In the genomic region with DNA sequence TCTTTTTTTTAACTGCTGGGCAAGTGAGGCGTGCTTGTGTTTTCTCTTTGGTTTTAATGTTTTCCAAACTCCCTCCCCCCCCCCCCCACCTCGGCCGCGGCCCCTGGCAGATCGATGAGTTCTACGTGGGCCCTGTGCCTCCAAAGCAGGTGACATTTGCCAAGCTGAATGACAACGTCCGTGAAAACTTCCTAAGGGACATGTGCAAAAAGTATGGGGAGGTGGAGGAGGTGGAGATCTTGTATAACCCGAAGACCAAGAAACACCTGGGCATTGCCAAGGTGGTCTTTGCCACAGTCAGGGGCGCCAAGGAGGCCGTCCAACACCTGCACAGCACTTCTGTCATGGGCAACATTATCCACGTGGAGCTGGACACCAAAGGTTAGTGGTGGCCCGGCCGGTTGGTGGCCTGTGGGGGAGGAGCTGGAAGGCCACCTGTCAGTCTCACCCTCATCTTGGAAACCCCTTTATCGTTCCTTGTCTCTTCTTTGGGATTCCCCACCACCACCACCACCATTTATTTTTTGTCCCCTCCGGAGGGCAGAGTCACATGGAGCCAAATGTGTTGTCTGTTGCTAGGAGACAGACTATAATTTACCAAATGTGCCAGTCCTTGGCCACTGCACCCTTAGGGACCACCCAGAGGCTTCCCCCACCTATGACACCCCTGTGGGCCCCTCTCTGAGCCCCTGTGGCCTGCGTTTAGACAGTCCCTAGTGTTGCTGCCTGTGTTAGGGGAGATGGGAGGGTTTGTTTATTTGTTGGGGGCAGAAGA, we compare ENCODE assay signal across 8 mouse cellular contexts. TPM values are rescaled to one million over a fixed set of nuclear protein-coding genes. Genes with fewer than 3 reads are reported as not detected.
DNase-seq lines count a peak whose midpoint lies in the region; ATAC-seq and TF ChIP-seq lines count a peak whose summit lies in the region.

No protein-coding gene starts in this region.

- no peaks in the 10 kb centered on the region for H3K9me3 ChIP-seq in embryonic facial prominence, embryonic 12.5 days
- no peaks in the 10 kb centered on the region for H3K9me3 ChIP-seq in hindbrain, embryonic 14.5 days (ENCODE audit: control insufficient read depth, low read length)
- H3K9me3 ChIP-seq in midbrain, embryonic 16.5 days (replicated peaks; ENCODE audit: control insufficient read depth, low read length, poor library complexity, severe bottlenecking): no peaks in the 10 kb centered on the region

- ATAC-seq in embryonic facial prominence, embryonic 12.5 days (ENCODE audit: insufficient number of reproducible peaks, insufficient read depth, low FRiP score, low TSS enrichment): no peak
- no peak for ATAC-seq in hindbrain, embryonic 14.5 days (ENCODE audit: low FRiP score)
- no peak for ATAC-seq in midbrain, embryonic 16.5 days
- no peak for ATAC-seq in erythroid progenitor cell, adult 5-6 weeks (replicated peaks; ENCODE audit: low FRiP score, poor library complexity, severe bottlenecking)

- peak overlapping the region; percentile 100 for H3K9ac ChIP-seq in embryonic facial prominence, embryonic 12.5 days
- peak overlapping the region; percentile 100 for H3K9ac ChIP-seq in hindbrain, embryonic 14.5 days
- peak overlapping the region; percentile 100 for H3K9ac ChIP-seq in midbrain, embryonic 16.5 days (ENCODE audit: low read depth, low read length)

- H3K4me2 ChIP-seq in embryonic facial prominence, embryonic 12.5 days (replicated peaks): peak overlapping the region; percentile 99
- peak overlapping the region; percentile 100 for H3K4me2 ChIP-seq in hindbrain, embryonic 14.5 days (replicated peaks)
- peak overlapping the region; percentile 95 for H3K4me2 ChIP-seq in midbrain, embryonic 16.5 days (ENCODE audit: low read length)

- H3K27ac ChIP-seq in left cerebral cortex, adult 2 months: no peak overlapping the region
- peak overlapping the region; percentile 100 for H3K27ac ChIP-seq in embryonic facial prominence, embryonic 12.5 days
- 0 out of 2 replicates have a peak overlapping the region, but pooled peaks have one; percentile 99 for H3K27ac ChIP-seq in hindbrain, embryonic 14.5 days
- peak overlapping the region; percentile 14; the same call in 1 of the 2 replicates for H3K27ac ChIP-seq in midbrain, embryonic 16.5 days (ENCODE audit: low read length)

- 4% methylated on average over 17 of the region's 17 CpGs for WGBS in embryonic facial prominence, embryonic 12.5 days
- 5% methylated on average over 17 of the region's 17 CpGs for WGBS in hindbrain, embryonic 14.5 days
- 3% methylated on average over 17 of the region's 17 CpGs for WGBS in midbrain, embryonic 16.5 days

- no peak for DNase-seq in left cerebral cortex, adult 2 months (ENCODE audit: extremely low spot score in 1 of 2, low spot score in 2 of 2)
- no peak for DNase-seq in left cerebral cortex, postnatal 4 days
- DNase-seq in hindbrain, embryonic 14.5 days (ENCODE audit: low spot score): no peak
- DNase-seq in gastrocnemius, postnatal 36 days: no peak
- no peak for DNase-seq in gastrocnemius, adult 8-10 months (ENCODE audit: low spot score in 2 of 2)

- peak overlapping the region; percentile 70 for H3K4me3 ChIP-seq in left cerebral cortex, adult 2 months
- peak overlapping the region; percentile 97 for H3K4me3 ChIP-seq in embryonic facial prominence, embryonic 12.5 days
- H3K4me3 ChIP-seq in hindbrain, embryonic 14.5 days (replicated peaks; ENCODE audit: low read length): peak overlapping the region; percentile 91
- peak overlapping the region; percentile 94 for H3K4me3 ChIP-seq in midbrain, embryonic 16.5 days (ENCODE audit: low read depth, low read length)

- H3K27me3 ChIP-seq in embryonic facial prominence, embryonic 12.5 days: no peaks in the 10 kb centered on the region
- H3K27me3 ChIP-seq in hindbrain, embryonic 14.5 days (ENCODE audit: control insufficient read depth, insufficient read depth, low read length): no peaks in the 10 kb centered on the region
- H3K27me3 ChIP-seq in midbrain, embryonic 16.5 days (ENCODE audit: control insufficient read depth, insufficient read depth, low read depth, low read length): no peaks in the 10 kb centered on the region

- H3K4me1 ChIP-seq in embryonic facial prominence, embryonic 12.5 days: peaks cover 42% of the 10 kb centered on the region
- H3K4me1 ChIP-seq in hindbrain, embryonic 14.5 days (replicated peaks; ENCODE audit: control insufficient read depth, insufficient read depth, low read length): peaks cover 25% of the 10 kb centered on the region
- peaks cover 38% of the 10 kb centered on the region for H3K4me1 ChIP-seq in midbrain, embryonic 16.5 days (ENCODE audit: control insufficient read depth, insufficient read depth, low read length)

- intact Hi-C loops in left cerebral cortex, adult 2 months (cut with DNase I): no loop called here
- intact Hi-C loops in left cerebral cortex, postnatal 4 days (cut with DNase I): no loop called here
- intact Hi-C loops in gastrocnemius, postnatal 36 days (cut with DNase I): no loop called here

- no peak for TF ChIP-seq CTCF in left cerebral cortex, adult 2 months (IDR thresholded peaks at IDR 0.05)

- H3K36me3 ChIP-seq in embryonic facial prominence, embryonic 12.5 days: peaks cover 37% of the 10 kb centered on the region
- peaks cover 29% of the 10 kb centered on the region for H3K36me3 ChIP-seq in hindbrain, embryonic 14.5 days (replicated peaks; ENCODE audit: control insufficient read depth, insufficient read depth)
- H3K36me3 ChIP-seq in midbrain, embryonic 16.5 days (ENCODE audit: control insufficient read depth, insufficient read depth, low read length): peaks cover 11% of the 10 kb centered on the region

RNA-seq across cellular contexts. Expression of a gene that starts 2.2 kb away (rescaled TPM):
- total RNA-seq in left cerebral cortex, adult 2 months (2021): 10 to 100 TPM; 32.4 to 42.2 TPM
- total RNA-seq in left cerebral cortex, postnatal 4 days (2021): 10 to 100 TPM; 38.5 to 43.9 TPM
- polyA plus RNA-seq in embryonic facial prominence, embryonic 12.5 days (2016; fragmentation: Nextera tagmentation; extraction: Ambion mirVana): 11.7 and 12.4 TPM in 2 replicates
- 12.6 and 12.7 TPM in 2 replicates for polyA plus RNA-seq in hindbrain, embryonic 14.5 days (2014; fragmentation: Nextera tagmentation; extraction: Ambion mirVana)
- polyA plus RNA-seq in midbrain, embryonic 16.5 days (2015; fragmentation: Nextera tagmentation; extraction: Ambion mirVana): 10.0 and 11.8 TPM in 2 replicates
- 10 to 100 TPM in 1 of 2 experiments, 1 to 10 TPM in 1; 7.7 to 13.0 TPM for total RNA-seq in gastrocnemius, postnatal 36 days (2021)
- 10 to 100 TPM in 3 of 4 experiments, 1 to 10 TPM in 1; 8.0 to 10.8 (median 10.5) TPM for total RNA-seq in gastrocnemius, adult 8-10 months (2022)
- 29.8 and 41.8 TPM in 2 replicates for total RNA-seq in erythroid progenitor cell, adult 5-6 weeks (2015; ENCODE audit: low replicate concordance)
- 20.2 and 23.0 TPM in 2 replicates for total RNA-seq in erythroid progenitor cell, adult 5-6 weeks (2017; ENCODE audit: low replicate concordance)

RNA-seq across cellular contexts. Expression of a gene that starts 11.7 kb away (rescaled TPM):
- 10 to 100 TPM; 48.5 to 48.9 TPM for total RNA-seq in left cerebral cortex, adult 2 months (2021)
- total RNA-seq in left cerebral cortex, postnatal 4 days (2021): 10 to 100 TPM; 44.0 to 48.8 TPM
- 2.9 and 3.4 TPM in 2 replicates for polyA plus RNA-seq in embryonic facial prominence, embryonic 12.5 days (2016; fragmentation: Nextera tagmentation; extraction: Ambion mirVana)
- 13.0 and 17.5 TPM in 2 replicates for polyA plus RNA-seq in hindbrain, embryonic 14.5 days (2014; fragmentation: Nextera tagmentation; extraction: Ambion mirVana)
- polyA plus RNA-seq in midbrain, embryonic 16.5 days (2015; fragmentation: Nextera tagmentation; extraction: Ambion mirVana): 13.9 and 21.4 TPM in 2 replicates
- under 1 TPM; 0.15 to 0.38 TPM for total RNA-seq in gastrocnemius, postnatal 36 days (2021)
- under 1 TPM in 3 of 4 experiments, not detected in 1; 0.24 to 0.36 (median 0.36) TPM for total RNA-seq in gastrocnemius, adult 8-10 months (2022)
- 1.7 and 3.2 TPM in 2 replicates for total RNA-seq in erythroid progenitor cell, adult 5-6 weeks (2015; ENCODE audit: low replicate concordance)
- 1.4 and 7.7 TPM in 2 replicates for total RNA-seq in erythroid progenitor cell, adult 5-6 weeks (2017; ENCODE audit: low replicate concordance)

RNA-seq across cellular contexts. Expression of a gene that starts 25.1 kb away (rescaled TPM):
- 10 to 100 TPM; 23.4 to 24.9 TPM for total RNA-seq in left cerebral cortex, adult 2 months (2021)
- 10 to 100 TPM; 34.9 to 39.3 TPM for total RNA-seq in left cerebral cortex, postnatal 4 days (2021)
- 89.0 and 95.5 TPM in 2 replicates for polyA plus RNA-seq in embryonic facial prominence, embryonic 12.5 days (2016; fragmentation: Nextera tagmentation; extraction: Ambion mirVana)
- 59.1 and 66.8 TPM in 2 replicates for polyA plus RNA-seq in hindbrain, embryonic 14.5 days (2014; fragmentation: Nextera tagmentation; extraction: Ambion mirVana)
- polyA plus RNA-seq in midbrain, embryonic 16.5 days (2015; fragmentation: Nextera tagmentation; extraction: Ambion mirVana): 73.6 and 77.6 TPM in 2 replicates
- total RNA-seq in gastrocnemius, postnatal 36 days (2021): 10 to 100 TPM; 13.0 to 15.7 TPM
- total RNA-seq in gastrocnemius, adult 8-10 months (2022): 10 to 100 TPM; 11.4 to 12.8 (median 12.3) TPM
- total RNA-seq in erythroid progenitor cell, adult 5-6 weeks (2015; ENCODE audit: low replicate concordance): 27.2 and 48.7 TPM in 2 replicates
- total RNA-seq in erythroid progenitor cell, adult 5-6 weeks (2017; ENCODE audit: low replicate concordance): 52.2 and 63.8 TPM in 2 replicates

RNA-seq across cellular contexts. Expression of a gene that starts 38.4 kb away (rescaled TPM):
- total RNA-seq in left cerebral cortex, adult 2 months (2021): not detected
- total RNA-seq in left cerebral cortex, postnatal 4 days (2021): not detected
- polyA plus RNA-seq in embryonic facial prominence, embryonic 12.5 days (2016; fragmentation: Nextera tagmentation; extraction: Ambion mirVana): not detected in 2 replicates
- polyA plus RNA-seq in hindbrain, embryonic 14.5 days (2014; fragmentation: Nextera tagmentation; extraction: Ambion mirVana): not detected in 2 replicates
- polyA plus RNA-seq in midbrain, embryonic 16.5 days (2015; fragmentation: Nextera tagmentation; extraction: Ambion mirVana): not detected in 2 replicates
- total RNA-seq in gastrocnemius, postnatal 36 days (2021): under 1 TPM in 1 of 2 experiments, not detected in 1; 0.79 TPM
- total RNA-seq in gastrocnemius, adult 8-10 months (2022): 1 to 10 TPM in 1 of 4 experiments, not detected in 3; 1.3 TPM
- total RNA-seq in erythroid progenitor cell, adult 5-6 weeks (2015; ENCODE audit: low replicate concordance): not detected in 2 replicates
- not detected in 2 replicates for total RNA-seq in erythroid progenitor cell, adult 5-6 weeks (2017; ENCODE audit: low replicate concordance)

Comparison
In these comparisons a context has a peak if more than half of its experiments do, and no peak if none do; other contexts are left out.
1. RNA of a gene that starts 11.7 kb away (total RNA-seq): 48.5 to 48.9 TPM in left cerebral cortex, adult 2 months and 44.0 to 48.8 TPM in left cerebral cortex, postnatal 4 days; 1.4 to 7.7 TPM in erythroid progenitor cell, adult 5-6 weeks, 0.15 to 0.38 TPM in gastrocnemius, postnatal 36 days and 0.24 to 0.36 TPM in gastrocnemius, adult 8-10 months; every median in the first group is over 4 times any median in the second.
2. Peak in every context shown above with its lines, with median percentiles within 50 percentile points of each other: H3K4me3 ChIP-seq, H3K4me2 ChIP-seq and H3K9ac ChIP-seq.